Mouse (Mus musculus) heart, adult 2 months (tissue): ENCODE measurements around the gene 1700028J19Rik.

Experiments
- CTCF ChIP-seq: fragments of 200-600 bp; IDR thresholded peaks from 2 replicates; pipeline ENCODE4 v1.8.1; 2022; ENCODE audit warnings: antibody characterized with exemption, mild to moderate bottlenecking, moderate library complexity
- EP300 ChIP-seq: fragments of 200-500 bp; IDR thresholded peaks from 2 replicates; pipeline ENCODE4 v1.6.1; 2011; ENCODE audit warnings: low read depth, low read length, control low read depth; ENCODE audit not compliant: insufficient read depth

DNA sequence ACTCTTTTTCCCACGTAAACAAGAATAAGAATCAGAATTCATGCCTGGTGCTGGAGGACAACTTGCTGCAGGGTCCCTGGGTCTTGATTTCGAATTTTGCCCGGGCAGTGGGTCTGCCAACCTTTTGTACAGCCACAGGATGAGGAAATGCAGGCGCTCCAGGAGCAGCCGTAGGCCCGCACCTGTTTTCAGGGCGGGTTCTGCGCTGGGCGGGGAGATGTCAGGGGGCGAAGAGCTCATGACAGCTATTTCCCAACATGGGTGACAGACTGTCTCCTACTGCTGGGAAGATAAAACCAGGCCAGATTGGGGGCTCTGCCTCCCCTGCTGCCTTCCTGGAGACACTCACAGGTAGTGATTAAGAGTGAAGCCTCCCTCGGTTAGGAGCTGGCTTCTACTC, 27.6 kb upstream of the 1700028J19Rik start:
- TF ChIP-seq EP300 (no peak), CTCF (no peak)
